Mouse (Mus musculus) kidney, postnatal 4 days (tissue): ENCODE results near the gene Wscd2.

Experiments used
- DNase-seq, 2 experiments: peaks; one replicate each; pipeline ENCODE4 v3.0.0; 2021; ENCODE audit warnings: mixed read lengths in 2 of 2

Wscd2 gene

GRCm38 (mm10) chr5:113620130-113620716, 130.1 kb downstream of the Wscd2 start:
- no peak for DNase-seq

DNA sequence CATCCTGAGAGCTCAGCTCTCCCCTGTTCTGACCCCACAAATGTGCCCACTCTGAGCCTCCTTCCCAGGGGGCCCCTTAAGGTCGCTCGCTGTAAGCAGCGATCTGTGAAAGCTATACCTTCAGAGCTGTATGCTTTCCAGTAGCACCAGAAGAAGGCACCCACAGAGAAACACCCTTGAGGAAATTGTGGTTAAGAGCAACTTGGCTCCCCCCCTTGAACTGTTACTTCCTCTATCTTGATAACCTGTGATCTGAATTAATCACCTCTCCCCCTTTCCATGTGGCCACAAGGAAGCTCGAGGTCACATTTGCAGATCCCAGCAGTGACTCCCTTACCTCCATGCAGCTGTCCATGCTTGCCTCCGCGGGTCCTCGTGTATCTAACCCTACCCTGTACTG, 130.9 kb downstream of the Wscd2 start:
- no peak for DNase-seq

- no peak for DNase-seq
Measured at GRCm38 (mm10) chr5:113623052-113623451, 132.9 kb downstream of the Wscd2 start.

- no peak for DNase-seq
Measured at GRCm38 (mm10) chr5:113625068-113625467, 134.9 kb downstream of the Wscd2 start.

DNA sequence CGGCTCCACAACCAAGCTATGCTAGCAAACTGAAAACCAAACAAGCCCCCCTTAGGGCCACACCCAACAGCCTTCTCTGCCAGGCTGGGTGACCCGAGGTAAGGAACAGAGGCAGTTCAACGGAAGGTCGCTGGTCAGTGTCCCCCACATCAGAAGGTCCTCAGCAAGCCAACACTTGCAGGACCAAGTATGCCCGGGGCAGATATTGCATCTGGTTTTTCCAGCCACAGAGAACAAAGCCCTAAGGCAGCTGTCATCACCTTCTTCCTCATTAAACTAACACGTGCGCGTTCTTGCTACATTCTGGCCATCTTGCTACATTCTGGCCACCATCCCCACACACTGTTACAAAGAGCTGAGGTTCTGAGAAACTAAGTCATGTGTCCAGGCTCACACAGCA, 136.2 kb downstream of the Wscd2 start:
- no peak for DNase-seq

GRCm38 (mm10) chr5:113626991-113627390, 136.9 kb downstream of the Wscd2 start:
- DNase-seq = no peak

GRCm38 (mm10) chr5:113627820-113628437, 137.8 kb downstream of the Wscd2 start:
- peak; percentile 67 to 74 for DNase-seq

GRCm38 (mm10) chr5:113629248-113629647, 139.1 kb downstream of the Wscd2 start:
- DNase-seq = no peak

DNA sequence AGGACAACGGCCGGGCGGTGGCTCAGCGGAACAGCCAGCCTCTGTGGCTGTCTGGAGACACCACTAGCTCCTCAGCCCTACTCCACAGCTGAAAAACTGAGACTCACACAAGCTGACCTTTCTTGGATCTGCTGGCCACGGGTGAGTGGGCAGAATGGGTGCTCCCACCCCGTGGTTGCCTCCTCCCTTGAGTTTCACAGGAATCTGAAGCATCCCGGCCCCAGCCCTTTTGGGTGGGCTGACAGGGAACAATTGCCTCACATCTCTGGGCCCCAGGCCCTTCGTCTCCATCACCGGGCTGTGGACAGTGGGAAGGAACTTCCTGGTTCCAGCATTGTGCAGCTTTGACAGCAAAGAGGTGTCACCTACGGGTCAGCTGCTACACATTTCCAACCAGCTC, 140.0 kb downstream of the Wscd2 start:
- no peak for DNase-seq

- peak; percentile 35 to 54 for DNase-seq
Measured at GRCm38 (mm10) chr5:113633037-113633714, 143.0 kb downstream of the Wscd2 start.

- DNase-seq = peak; percentile 64 to 79
Measured at GRCm38 (mm10) chr5:113634024-113634651, 144.0 kb downstream of the Wscd2 start.

DNA sequence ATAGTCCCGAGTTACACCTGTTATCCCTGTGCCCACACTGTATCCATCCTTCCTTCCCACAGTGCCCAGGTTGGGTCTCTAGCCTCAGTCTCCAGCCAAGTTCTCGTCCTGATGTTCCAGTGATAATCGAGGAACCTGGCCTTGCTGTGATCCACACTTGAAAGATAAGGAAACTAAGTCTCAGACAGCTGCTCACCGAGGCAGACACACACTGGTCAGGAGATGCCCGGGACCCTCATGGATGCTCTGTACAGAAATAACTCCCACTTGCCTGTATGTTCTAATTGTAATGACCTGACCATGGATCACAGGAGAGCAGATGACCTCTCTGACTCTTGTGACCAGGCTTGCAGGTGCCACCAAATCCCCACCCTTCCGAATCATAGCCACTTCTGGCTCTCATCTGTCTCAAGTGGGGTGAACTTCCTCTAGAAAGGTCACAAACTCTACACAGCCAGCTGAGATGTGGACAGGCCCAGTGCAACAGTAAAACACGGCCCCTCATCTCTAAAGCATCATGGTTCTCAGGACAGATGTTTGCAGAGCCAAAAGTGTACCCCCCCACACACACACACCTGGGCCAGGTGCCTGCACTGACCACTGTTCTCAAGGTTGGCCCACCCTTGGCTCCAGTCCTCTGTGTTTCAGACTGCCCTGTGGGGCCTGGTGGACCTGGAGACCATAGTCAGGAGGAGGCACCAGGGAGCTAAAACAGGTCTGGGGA, 144.9 kb downstream of the Wscd2 start:
- DNase-seq = no peak

GRCm38 (mm10) chr5:113635861-113636565, 145.9 kb downstream of the Wscd2 start:
- no peak for DNase-seq

DNA sequence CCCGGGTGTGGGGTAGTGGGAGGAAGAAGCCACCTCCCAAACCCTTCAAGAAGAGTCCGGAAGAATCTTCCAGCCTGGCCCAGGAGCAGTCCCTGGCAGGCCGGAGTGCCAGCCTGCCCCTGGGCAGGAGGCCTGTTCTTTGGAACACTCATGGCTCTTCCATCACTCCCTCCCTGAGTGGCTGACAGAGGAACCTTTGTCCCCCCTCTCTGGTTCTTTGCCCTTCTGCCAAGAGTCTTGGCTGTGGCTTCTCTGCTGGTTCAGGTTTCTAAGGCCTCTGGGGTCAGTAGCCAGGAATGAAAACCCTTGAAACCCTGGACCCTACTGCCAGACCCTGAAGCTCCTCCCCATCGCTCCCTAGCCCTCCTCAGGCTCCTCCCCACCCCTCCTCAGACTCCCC, 147.5 kb downstream of the Wscd2 start:
- no peak for DNase-seq

DNA sequence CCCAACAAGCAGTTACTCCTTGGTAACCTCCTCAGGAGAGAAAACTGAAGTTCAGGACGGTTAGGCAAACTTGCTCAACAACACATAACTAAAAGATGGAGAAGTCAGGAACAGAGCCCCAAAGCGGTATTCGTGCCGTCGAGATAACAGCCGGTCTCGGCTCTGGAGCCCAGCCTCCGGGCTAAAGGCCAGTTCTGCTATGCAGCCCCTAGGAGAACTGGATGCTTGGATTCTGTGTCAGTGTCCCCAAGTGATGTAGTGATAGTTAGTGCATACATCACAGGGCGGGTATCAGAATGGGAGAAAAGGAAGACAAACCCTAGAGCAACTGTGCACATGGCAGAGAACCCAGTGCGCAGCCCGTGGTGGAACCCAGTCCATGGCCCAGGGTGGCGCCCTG, 147.9 kb downstream of the Wscd2 start:
- no peak for DNase-seq

- DNase-seq = no peak
Measured at GRCm38 (mm10) chr5:113639126-113639525, 149.0 kb downstream of the Wscd2 start.
